23 mouse cellular contexts compared by ENCODE assay signal in the genomic region with DNA sequence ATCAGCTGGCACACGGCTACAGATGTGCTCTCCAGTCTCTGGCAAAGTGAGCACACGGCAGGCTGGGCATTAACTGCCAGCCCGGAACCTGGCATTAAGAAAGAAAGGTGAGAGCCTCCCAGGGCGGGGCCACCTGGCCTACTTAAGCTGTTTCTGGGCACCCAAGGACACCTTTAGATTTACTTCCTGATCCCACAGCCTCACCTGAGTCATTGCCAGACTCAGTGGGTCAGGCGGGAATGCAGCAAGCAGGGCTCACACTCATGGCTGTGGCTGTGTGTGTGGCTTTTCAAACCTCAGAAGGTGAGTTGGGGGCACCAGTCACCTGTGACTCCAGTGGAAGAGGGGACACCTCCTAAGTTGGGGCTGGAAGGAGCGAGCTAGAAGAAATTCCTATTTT. TPM values are rescaled to one million over a fixed set of nuclear protein-coding genes. Genes with fewer than 3 reads are reported as not detected.
DNase-seq lines count a peak whose midpoint lies in the region; ATAC-seq and TF ChIP-seq lines count a peak whose summit lies in the region.
"Had no signal": no experiment of that assay in that cellular context is flagged by ENCODE, and none has a peak within 500 bp of the region (broad histone marks: within the 10 kb centered on the region; RNA-seq: fewer than 3 reads in every experiment).

A gene (plus strand): TSS at position 186 of the 400 bp plus-strand sequence.

- no peak within 1 kb of the TSS for H3K27ac ChIP-seq in intestine, embryonic 16.5 days (ENCODE audit: low read length)
- no peak within 1 kb of the TSS for H3K27ac ChIP-seq in intestine, embryonic 15.5 days
- H3K27ac ChIP-seq in intestine, postnatal 0 days (ENCODE audit: low read depth, low read length), result peak within 1 kb of the TSS; percentile 8; the same call in 1 of the 2 replicates
- no peak within 1 kb of the TSS for H3K27ac ChIP-seq in stomach, postnatal 0 days (replicated peaks)
- H3K27ac ChIP-seq in kidney, embryonic 16.5 days (ENCODE audit: low read length), result no peak within 1 kb of the TSS
- H3K27ac ChIP-seq: embryonic facial prominence, embryonic 10.5 days; embryonic facial prominence, embryonic 12.5 days; forebrain, embryonic 13.5 days; forebrain, embryonic 15.5 days had no signal

- H3K9ac ChIP-seq in intestine, embryonic 16.5 days (ENCODE audit: low read depth, low read length), result no peak within 1 kb of the TSS
- no peak within 1 kb of the TSS for H3K9ac ChIP-seq in intestine, embryonic 15.5 days
- H3K9ac ChIP-seq in intestine, postnatal 0 days (ENCODE audit: low read depth, low read length), result no peak within 1 kb of the TSS
- H3K9ac ChIP-seq in stomach, postnatal 0 days (ENCODE audit: low read length), result no peak within 1 kb of the TSS
- H3K9ac ChIP-seq in kidney, embryonic 16.5 days (replicated peaks; ENCODE audit: low read length), result no peak within 1 kb of the TSS
- H3K9ac ChIP-seq: embryonic facial prominence, embryonic 12.5 days; forebrain, embryonic 13.5 days; forebrain, embryonic 15.5 days had no signal

- no peaks in the 10 kb centered on the region for H3K4me1 ChIP-seq in intestine, embryonic 16.5 days (ENCODE audit: control insufficient read depth, insufficient read depth, low read length)
- no peaks in the 10 kb centered on the region for H3K4me1 ChIP-seq in intestine, embryonic 15.5 days (replicated peaks)
- no peaks in the 10 kb centered on the region for H3K4me1 ChIP-seq in intestine, postnatal 0 days (replicated peaks; ENCODE audit: control insufficient read depth, insufficient read depth, low read length)
- no peaks in the 10 kb centered on the region for H3K4me1 ChIP-seq in stomach, postnatal 0 days (replicated peaks; ENCODE audit: control insufficient read depth, insufficient read depth)
- H3K4me1 ChIP-seq in kidney, embryonic 16.5 days (ENCODE audit: insufficient read depth, low read length), result no peaks in the 10 kb centered on the region
- H3K4me1 ChIP-seq: embryonic facial prominence, embryonic 10.5 days; embryonic facial prominence, embryonic 12.5 days; forebrain, embryonic 13.5 days; forebrain, embryonic 15.5 days had no signal

- WGBS in intestine, embryonic 16.5 days, result 75% methylated on average over 6 of the region's 6 CpGs
- 83% methylated on average over 6 of the region's 6 CpGs for WGBS in intestine, embryonic 15.5 days
- WGBS in intestine, postnatal 0 days, result 56% methylated on average over 6 of the region's 6 CpGs
- WGBS in large intestine, adult 2 months, result 27% methylated on average over 6 of the region's 6 CpGs
- WGBS in stomach, postnatal 0 days, result 66% methylated on average over 6 of the region's 6 CpGs
- WGBS in kidney, embryonic 16.5 days, result 83% methylated on average over 6 of the region's 6 CpGs

- peak; percentile 60 for ATAC-seq in intestine, embryonic 16.5 days
- ATAC-seq in intestine, embryonic 15.5 days, result no peak
- ATAC-seq in intestine, postnatal 0 days, result peak; percentile 73
- ATAC-seq in stomach, postnatal 0 days (ENCODE audit: low FRiP score, low TSS enrichment), result peak; percentile 73; the same call in 1 of the 2 replicates
- no peak for ATAC-seq in kidney, embryonic 16.5 days (ENCODE audit: low FRiP score, low TSS enrichment)
- ATAC-seq: activated CD4-positive, CD25-positive, alpha-beta regulatory T cell, adult 4 months; CD4-positive, CD25-positive, alpha-beta regulatory T cell, adult 4 months; forebrain, embryonic 13.5 days; forebrain, embryonic 15.5 days; Patski had no signal

- TF ChIP-seq EP300 in stomach, postnatal 0 days (optimal IDR thresholded peaks at IDR 0.05), result no peak

- no peak for DNase-seq in large intestine, adult 2 months (ENCODE audit: low read depth, low spot score)
- DNase-seq in stomach, postnatal 0 days (ENCODE audit: low spot score), result no peak
- DNase-seq in frontal cortex, postnatal 10 days (ENCODE audit: low spot score in 2 of 2), result no peak
- DNase-seq: adrenal gland, adult 8-10 months; adrenal gland, postnatal 14 days; adrenal gland, postnatal 36 days; cerebellum, adult 11-12 months; cerebellum, adult 2 months; cerebellum, adult 9-10 months; cerebellum, postnatal 25 days had no signal

- no peak within 1 kb of the TSS for H3K4me3 ChIP-seq in intestine, embryonic 16.5 days (ENCODE audit: low read length)
- H3K4me3 ChIP-seq in intestine, embryonic 15.5 days (replicated peaks), result no peak within 1 kb of the TSS
- H3K4me3 ChIP-seq in intestine, postnatal 0 days (ENCODE audit: low read depth, low read length), result peak within 1 kb of the TSS; percentile 5; the same call in 1 of the 2 replicates
- no peak within 1 kb of the TSS for H3K4me3 ChIP-seq in stomach, postnatal 0 days (ENCODE audit: low read depth, low read length)
- H3K4me3 ChIP-seq in kidney, embryonic 16.5 days (ENCODE audit: low read length), result no peak within 1 kb of the TSS
- H3K4me3 ChIP-seq: embryonic facial prominence, embryonic 10.5 days; embryonic facial prominence, embryonic 12.5 days; forebrain, embryonic 13.5 days; forebrain, embryonic 15.5 days had no signal

- no peak for TF ChIP-seq CTCF in intestine, postnatal 0 days (IDR thresholded peaks at IDR 0.05; ENCODE audit: low read depth)
- no peak for TF ChIP-seq CTCF in stomach, postnatal 0 days (IDR thresholded peaks at IDR 0.05; ENCODE audit: low read depth)

- no peaks in the 10 kb centered on the region for H3K9me3 ChIP-seq in intestine, embryonic 16.5 days (ENCODE audit: control insufficient read depth, low read length)
- H3K9me3 ChIP-seq in intestine, embryonic 15.5 days, result no peaks in the 10 kb centered on the region
- H3K9me3 ChIP-seq in intestine, postnatal 0 days (ENCODE audit: control insufficient read depth), result no peaks in the 10 kb centered on the region
- H3K9me3 ChIP-seq in stomach, postnatal 0 days (ENCODE audit: control insufficient read depth, low read length), result no peaks in the 10 kb centered on the region
- no peaks in the 10 kb centered on the region for H3K9me3 ChIP-seq in kidney, embryonic 16.5 days (ENCODE audit: low read length)
- H3K9me3 ChIP-seq: embryonic facial prominence, embryonic 12.5 days; forebrain, embryonic 13.5 days; forebrain, embryonic 15.5 days; G1E had no signal

- H3K4me2 ChIP-seq in intestine, embryonic 16.5 days (ENCODE audit: low read depth, low read length), result no peak within 1 kb of the TSS
- no peak within 1 kb of the TSS for H3K4me2 ChIP-seq in intestine, embryonic 15.5 days (replicated peaks)
- H3K4me2 ChIP-seq in intestine, postnatal 0 days (replicated peaks; ENCODE audit: low read depth), result peak within 1 kb of the TSS; percentile 48
- no peak within 1 kb of the TSS for H3K4me2 ChIP-seq in stomach, postnatal 0 days (replicated peaks; ENCODE audit: low read depth)
- H3K4me2 ChIP-seq in kidney, embryonic 16.5 days (replicated peaks; ENCODE audit: low read depth, low read length), result no peak within 1 kb of the TSS
- H3K4me2 ChIP-seq: embryonic facial prominence, embryonic 12.5 days; forebrain, embryonic 13.5 days; forebrain, embryonic 15.5 days had no signal

- H3K36me3 ChIP-seq in intestine, embryonic 16.5 days (ENCODE audit: control insufficient read depth, insufficient read depth, low read length), result no peaks in the 10 kb centered on the region
- no peaks in the 10 kb centered on the region for H3K36me3 ChIP-seq in intestine, embryonic 15.5 days
- H3K36me3 ChIP-seq in intestine, postnatal 0 days (ENCODE audit: control insufficient read depth, insufficient read depth), result no peaks in the 10 kb centered on the region
- H3K36me3 ChIP-seq in stomach, postnatal 0 days (ENCODE audit: control insufficient read depth, insufficient read depth, low read length), result no peaks in the 10 kb centered on the region
- H3K36me3 ChIP-seq in kidney, embryonic 16.5 days (ENCODE audit: insufficient read depth, low read length), result no peaks in the 10 kb centered on the region
- H3K36me3 ChIP-seq: embryonic facial prominence, embryonic 10.5 days; embryonic facial prominence, embryonic 12.5 days; forebrain, embryonic 15.5 days; G1E had no signal

- no peaks in the 10 kb centered on the region for H3K27me3 ChIP-seq in intestine, embryonic 16.5 days (replicated peaks; ENCODE audit: control insufficient read depth, insufficient read depth, low read length)
- no peaks in the 10 kb centered on the region for H3K27me3 ChIP-seq in intestine, embryonic 15.5 days (replicated peaks)
- H3K27me3 ChIP-seq in intestine, postnatal 0 days (replicated peaks; ENCODE audit: control insufficient read depth, insufficient read depth, low read length), result no peaks in the 10 kb centered on the region
- H3K27me3 ChIP-seq in stomach, postnatal 0 days (ENCODE audit: control insufficient read depth, insufficient read depth, low read length), result no peaks in the 10 kb centered on the region; the same call in 1 of the 2 replicates
- no peaks in the 10 kb centered on the region for H3K27me3 ChIP-seq in kidney, embryonic 16.5 days (ENCODE audit: insufficient read depth, low read length)
- H3K27me3 ChIP-seq: embryonic facial prominence, embryonic 12.5 days; forebrain, embryonic 13.5 days; forebrain, embryonic 15.5 days; Patski had no signal

RNA-seq across cellular contexts. Expression of the gene that starts here (rescaled TPM):
- 0.42 and 0.44 TPM in 2 replicates for polyA plus RNA-seq in intestine, embryonic 16.5 days (2015; fragmentation: Nextera tagmentation; extraction: Ambion mirVana)
- 0.26 and 0.27 TPM in 2 replicates for polyA plus RNA-seq in intestine, embryonic 15.5 days (2015; fragmentation: Nextera tagmentation; extraction: Ambion mirVana)
- 1.0 and 1.1 TPM in 2 replicates for polyA plus RNA-seq in intestine, postnatal 0 days (2015; fragmentation: Nextera tagmentation; extraction: Ambion mirVana)
- polyA plus RNA-seq in large intestine, adult 2 months (2012; rRNA removed), result 12.2 and 12.4 TPM in 2 replicates
- polyA plus RNA-seq in stomach, postnatal 0 days (2015; fragmentation: Nextera tagmentation; extraction: Ambion mirVana), result 0.10 and 0.31 TPM in 2 replicates
- 0.12 and 0.15 TPM in 2 replicates for polyA plus RNA-seq in kidney, embryonic 16.5 days (2015; fragmentation: Nextera tagmentation; extraction: Ambion mirVana)
- polyA plus RNA-seq: CD4-positive, CD25-positive, alpha-beta regulatory T cell, adult 4 months; embryonic facial prominence, embryonic 14.5 days; G1E had no signal

Comparison
In these comparisons a context has a peak if more than half of its experiments do, and no peak if none do; other contexts are left out.
1. Peak in ATAC-seq in intestine, embryonic 16.5 days; RNA of the gene not detected or under 1 TPM.
2. Peak in ATAC-seq in stomach, postnatal 0 days; RNA of the gene not detected or under 1 TPM.